Mouse (Mus musculus): ENCODE measurements around the gene Trmt112.
A peak's percentile ranks its signal among the peaks of the same experiment; 100 is the strongest.

Trmt112 gene

DNA sequence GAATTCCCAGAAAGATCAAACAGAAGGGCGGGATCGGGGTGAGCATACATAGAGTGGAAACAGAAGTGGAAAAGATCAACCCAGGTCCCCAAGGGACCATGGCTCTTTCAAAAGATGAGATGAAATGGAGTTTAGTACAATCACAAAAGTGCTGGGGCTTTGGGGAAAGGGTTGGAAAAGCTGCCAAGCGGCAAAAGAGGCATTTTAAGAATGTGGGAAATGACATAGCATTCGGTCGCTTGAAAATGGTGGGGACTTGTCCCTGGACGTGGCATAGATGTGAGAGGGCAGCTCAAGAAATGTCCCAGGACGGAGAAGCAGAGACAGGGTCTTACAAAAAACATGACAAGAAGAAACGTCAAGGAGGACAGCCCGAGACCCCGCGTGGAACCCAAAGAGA, 477 bp upstream of the Trmt112 start:
- DNase-seq: no peak

DNA sequence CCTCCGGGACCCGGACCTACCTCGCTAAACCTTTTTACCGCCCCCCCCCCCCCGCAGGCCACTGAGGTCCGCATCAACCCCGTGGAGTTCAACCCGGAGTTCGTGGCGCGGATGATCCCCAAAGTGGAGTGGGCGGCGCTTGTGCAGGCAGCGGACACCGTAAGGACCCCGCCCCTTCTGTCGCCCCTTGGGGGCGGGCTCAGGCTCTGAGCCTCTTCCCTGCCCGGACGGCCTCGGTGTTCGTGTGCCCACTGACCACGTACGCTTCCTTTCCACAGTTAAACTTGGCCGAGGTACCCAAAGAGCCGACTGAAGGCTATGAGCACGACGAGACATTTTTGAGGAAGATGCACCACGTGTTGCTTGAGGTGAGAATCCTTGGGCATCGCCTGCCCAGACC, 808 bp downstream of the Trmt112 start:
- peak; percentile 71 for DNase-seq

DNA sequence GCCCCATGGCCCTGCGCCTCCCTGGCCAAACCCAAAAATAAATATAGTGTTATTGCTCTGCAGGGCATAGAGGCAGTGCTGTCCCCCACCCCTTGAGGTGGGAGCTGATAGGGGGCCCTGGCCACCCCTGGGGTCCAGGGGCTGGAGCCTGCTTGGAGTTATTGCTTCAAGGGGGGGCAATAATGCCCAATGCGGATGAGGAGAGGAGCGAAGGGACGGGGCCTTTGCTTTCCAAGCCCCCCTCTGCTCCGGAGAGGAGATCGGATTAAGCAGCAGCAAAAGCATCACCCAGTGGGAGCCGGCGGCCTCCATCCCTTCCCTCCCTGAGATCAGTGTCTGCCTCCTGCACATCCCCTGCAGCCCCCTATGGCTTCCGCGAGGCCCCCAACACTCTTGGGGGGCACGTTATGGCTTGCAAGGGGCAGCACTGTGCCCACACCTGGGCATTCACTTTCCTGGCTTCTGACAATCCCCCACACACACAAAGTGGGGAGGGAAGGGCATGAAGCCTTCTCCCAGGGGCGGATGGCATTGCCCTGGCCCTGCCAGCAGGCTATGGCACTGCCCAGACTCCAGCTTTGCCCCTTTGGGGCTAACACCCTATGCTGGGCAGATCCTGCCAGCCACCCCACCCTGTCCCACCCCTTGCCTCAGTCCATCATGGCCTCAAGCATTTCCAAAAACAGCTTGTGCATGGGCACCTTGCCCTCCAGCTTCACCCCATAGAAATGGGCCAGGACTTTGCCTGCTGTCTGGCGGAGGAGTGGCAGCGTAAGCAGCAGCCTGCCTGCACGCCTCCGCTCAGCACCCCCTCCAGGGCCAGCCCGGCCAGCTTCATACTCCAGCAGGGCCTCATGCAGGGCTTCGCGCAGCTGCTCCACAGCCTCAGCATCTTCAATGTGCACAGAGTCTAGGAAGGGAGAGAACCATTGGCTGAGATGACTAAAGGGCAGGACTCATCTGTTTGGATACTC, 1.9 kb downstream of the Trmt112 start:
- no peak for DNase-seq

DNA sequence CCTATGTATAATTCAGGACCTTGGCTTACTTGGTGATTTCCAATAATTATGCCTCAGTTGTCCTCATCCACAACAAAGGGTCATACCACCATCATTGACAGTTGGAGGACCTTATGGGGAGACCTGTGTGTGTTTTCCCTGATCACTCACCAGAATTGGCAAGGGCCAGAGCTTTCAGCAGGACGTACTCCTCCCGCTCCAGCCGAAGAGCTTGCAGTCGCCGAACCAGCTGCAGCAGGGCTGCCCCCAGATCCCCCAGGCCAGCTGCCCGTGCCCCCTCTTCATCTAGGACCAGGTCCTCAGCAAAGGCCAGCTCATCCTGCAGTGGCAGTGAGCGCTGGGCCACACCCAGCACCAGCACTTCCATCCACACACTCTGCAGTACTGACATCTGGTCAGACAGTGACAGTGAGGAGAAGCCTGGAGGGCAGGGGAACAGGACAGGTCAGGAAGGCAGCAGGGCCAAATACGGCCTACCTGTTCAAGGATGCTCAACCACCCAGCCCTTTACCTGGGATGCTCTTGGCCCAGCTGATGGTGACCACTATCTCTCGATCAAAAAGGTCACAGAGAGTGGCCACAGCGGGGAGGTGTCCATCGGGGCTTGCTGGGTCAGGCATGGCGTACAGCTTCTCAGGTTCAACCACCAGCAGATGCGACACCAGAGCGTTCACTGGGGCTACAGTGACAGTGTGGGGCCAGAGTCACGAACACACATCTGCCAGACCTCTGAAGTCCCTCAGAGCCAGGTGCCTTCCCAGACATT, 2.9 kb downstream of the Trmt112 start:
- DNase-seq: no peak

DNA sequence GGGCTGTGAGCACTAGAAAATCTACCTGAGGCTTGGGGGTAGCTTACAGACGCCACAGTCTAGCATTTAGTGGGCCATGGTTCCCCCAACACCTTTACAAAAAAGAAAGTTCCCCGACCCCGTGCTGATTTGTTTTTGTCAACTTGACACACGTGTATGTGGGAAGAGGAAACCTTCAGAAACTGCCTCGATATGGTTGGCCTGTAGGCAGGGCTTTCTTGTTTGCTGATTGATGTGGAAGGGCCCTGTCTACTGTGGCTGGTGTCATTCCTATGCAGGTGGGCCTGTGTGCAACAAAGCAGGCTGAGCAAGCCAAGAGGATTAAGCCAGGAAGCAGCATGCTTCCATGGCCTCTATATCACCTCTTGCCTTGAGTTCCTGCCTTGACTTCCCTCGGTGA, 3.5 kb downstream of the Trmt112 start:
- DNase-seq: no peak

DNA sequence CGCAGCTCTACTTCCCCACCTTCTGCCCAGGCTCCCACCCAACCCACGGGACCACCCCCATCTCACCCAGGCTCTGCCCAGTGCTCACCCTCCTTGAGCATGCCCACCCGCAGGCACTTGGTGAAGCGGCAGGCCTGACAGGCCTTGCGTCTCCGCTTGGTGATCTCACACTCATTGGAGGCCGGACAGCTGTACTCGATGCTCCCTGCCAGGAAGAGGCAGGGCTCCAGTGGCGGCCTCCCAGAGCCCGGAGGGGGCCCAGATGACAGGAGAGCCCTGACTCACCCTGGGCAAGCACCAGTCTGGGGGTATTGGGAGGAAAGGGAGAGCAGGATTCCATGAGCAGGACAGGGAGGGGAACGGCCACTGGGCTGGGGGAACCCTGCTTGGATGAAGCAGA, 4.5 kb downstream of the Trmt112 start:
- no peak for DNase-seq

DNA sequence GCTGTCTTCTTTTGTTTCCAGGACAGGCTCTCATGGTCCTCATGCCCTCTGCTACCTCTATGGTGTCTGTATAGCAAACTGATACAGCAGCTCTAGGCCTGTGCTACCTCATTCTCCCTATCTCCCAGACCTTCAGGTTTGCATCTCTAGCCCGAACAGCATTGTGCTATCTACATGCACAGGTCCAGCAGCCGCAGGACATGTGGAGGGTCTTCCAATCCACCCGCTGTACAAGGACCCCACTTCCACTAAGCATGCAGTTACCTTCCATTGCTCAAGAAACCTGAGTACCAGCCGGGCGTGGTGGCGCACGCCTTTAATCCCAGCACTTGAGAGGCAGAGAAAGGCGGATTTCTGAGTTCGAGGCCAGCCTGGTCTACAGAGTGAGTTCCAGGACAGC, 5.0 kb downstream of the Trmt112 start:
- no peak for DNase-seq

DNA sequence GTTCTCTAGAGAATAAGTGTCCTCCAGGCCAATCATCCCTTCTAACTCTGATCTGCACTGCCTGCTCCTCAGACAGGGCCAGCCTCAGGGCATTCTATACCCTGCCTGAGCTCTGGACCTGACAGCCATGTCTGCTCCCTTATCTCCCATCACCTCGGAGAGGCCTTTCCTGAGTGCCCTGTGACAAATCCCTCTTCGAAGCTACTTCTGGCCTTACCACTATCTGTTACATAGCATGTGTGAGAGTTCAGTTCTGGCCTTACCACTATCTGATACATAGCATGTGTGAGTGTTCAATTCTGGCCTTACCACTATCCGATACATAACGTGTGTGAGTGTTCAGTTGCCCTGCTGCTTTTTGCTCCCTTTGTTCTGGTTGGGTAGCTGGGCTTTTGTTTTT, 5.8 kb downstream of the Trmt112 start:
- no peak for DNase-seq

DNA sequence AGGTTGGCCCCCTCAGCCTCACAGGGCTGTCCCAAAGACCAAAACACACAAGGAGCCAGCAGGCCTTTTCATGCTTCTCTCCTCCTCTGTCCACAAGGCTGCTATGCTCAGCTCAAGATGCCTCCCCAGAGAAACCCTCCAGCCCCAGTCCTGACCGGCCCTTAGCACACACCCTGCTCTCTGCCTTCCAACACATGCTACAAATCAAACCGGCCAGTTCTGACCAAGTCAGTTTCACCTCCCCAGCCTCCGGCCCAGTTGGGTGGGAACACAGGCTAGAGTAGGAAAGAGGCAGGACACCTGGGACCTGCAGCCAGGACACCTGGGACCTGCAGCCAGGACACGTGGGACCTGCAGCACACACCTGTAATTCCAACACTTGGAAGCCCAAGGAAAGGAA, 7.0 kb downstream of the Trmt112 start:
- no peak for DNase-seq

DNA sequence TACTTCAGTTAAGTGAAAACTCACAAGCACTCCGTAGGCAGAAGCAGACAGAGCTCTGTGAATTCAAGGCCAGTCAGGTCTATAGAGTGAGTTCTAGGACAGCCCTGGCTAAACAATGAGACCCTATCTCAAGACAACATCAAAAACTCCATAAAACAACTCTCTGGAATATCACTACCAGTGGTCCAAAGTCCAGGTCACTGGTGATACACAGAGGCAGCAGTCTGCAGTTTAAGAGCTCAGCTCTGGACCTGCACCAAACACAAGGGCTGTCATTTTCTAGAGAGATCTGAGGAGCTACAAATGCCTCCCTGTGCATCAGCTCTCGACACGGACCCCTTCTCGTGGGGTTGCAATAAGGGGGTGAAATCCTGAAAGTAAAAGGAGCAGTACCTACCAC, 8.8 kb downstream of the Trmt112 start:
- peak; percentile 59 for DNase-seq

DNA sequence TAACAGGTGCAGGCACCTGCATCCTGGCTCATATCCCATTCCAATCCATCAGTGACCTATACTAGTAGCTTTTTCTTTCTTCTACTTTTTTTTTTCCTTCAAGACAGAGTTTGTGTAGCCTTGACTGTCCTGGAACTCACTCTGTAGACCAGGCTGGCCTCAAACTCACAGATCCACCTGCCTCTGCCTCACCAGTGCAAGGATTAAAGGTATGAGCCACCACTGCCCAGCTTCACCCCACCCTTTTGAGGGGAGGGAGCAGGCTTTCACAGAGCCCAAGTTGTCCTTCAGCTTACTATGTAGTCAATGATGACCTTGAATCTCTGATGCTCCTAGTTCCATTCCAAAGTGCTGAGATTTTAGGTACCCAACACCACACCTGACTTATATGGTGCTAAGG, 9.9 kb downstream of the Trmt112 start:
- DNase-seq: no peak

DNA sequence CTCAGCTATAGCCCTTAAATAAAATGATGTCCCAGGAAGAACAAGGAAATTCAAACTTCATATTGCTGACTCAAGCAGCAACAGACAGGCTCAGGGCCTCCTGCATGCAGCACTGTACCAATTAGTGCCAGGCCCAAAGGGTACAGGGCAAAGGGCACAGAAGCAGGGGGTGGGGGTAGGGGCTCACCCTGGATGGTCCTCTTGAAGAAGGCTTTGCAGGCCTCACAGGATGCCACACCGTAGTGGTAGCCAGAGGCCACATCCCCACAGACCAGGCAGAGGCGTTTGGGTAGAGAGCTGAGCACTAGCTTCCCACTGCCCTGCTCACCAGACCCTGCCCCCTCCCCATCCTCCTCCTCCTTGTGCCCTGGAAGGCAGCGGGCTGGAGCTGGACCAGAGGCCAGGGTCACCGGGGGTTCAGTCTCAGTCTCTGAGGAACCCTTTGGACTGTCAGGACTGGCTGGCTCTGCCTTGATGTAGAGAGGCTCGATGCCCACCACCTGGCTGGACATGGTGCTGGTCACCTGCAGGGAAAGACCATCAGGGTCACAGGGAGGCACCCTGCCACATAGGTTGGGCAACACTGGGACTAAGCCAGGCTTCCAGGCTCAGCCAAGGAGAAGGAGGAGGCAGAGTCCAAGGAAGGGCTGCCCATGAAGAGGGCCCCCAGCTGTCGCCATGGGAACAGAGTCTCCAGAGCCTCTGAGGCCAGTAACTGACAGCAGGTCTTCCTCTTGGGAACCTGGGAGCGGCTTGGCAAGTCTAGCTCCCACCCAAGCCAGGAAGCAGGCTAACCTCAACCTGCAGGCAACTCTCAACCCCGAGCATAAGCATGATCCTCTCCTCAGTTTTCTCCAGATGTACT, 10.6 kb downstream of the Trmt112 start:
- peak; percentile 89 for DNase-seq

DNA sequence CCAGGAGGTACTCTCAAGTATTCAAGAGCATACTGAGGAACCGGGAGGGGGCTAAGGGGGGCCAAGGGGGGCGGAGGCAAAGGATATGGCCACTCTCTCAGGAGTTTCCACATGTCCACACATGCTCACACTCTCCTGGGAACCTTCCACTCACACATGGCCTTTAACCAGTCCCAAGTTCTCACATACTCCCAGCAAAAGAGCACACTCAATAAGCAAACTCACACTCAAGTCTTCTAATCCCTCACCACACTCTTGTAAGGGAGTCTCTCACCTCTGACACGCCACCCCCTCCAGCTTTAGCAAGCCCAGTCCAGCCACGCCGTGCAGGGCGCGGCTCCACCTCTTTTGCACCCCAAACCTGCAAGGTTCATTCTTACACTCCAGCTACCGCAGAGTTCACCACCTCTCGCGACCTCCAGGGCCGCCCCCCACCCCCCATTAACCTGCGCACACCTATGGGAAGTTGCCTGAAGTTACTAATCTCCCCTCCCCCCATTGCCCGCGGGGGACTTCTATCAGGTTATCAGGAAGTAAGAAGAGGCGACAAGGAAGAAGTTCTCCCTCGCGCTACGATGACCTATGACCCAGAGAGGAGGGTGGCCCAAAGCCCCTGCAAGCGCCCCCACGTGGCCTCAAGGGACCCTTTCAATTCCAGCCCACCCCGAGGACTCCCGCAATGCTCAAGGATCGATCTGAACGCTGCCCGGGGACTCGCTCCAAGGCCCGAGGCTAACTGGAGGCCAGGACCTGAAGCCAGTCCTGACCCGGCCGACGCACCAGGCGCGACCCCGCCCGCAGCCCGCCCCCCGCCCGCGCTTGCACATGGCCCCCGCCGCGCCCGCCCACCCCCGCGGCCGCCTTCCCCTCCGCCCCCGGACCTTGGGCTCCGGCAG, 11.5 kb downstream of the Trmt112 start:
- peak; percentile 76 for DNase-seq

DNA sequence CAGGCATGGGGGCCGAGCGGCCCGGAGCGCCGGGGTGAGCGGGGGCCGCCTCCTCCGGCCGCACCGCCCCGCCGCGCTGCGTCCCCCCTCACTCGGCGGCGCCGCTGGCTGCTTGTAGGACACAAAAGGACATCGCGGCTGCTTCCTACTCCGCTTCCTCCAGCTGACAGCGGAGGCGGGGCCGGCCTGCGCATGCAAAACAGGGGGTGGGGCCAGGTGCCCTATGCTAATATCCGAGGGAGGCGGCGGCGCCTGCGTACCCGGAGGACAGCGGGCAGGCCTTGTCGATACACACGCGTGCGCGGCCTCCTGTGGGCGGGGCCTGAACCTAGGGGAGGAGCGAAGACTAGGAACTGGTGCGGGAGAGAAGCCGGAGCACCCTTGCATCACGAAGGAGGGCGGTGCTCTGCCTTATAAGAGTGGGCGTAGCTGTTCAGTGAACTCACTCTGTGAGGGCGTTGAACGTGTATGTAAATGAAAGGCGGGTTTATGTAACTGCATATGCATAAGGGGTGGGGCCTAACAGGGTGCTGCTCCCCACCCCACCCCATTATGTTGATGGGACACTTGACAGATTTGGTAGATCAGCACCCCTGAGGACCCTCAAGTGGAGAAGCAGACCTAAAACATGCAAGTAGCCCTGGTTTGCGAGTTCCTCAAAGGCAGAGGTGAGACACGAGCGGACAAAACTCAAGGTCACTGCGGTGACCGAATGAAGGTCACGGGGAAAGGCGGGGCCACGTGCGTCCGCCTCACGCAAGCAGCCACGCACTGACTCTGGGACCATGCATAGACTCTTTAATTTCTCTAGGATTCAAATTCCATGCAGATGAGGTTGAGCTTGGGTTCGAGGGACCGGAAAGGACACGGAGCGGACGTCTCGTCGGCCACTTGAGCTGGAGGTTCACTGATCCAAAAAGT, 12.4 kb downstream of the Trmt112 start, which contains the start of gene Esrra:
Esrra (minus strand) TSS at position 167 of the 921 bp plus-strand sequence.
- peak; percentile 100 for DNase-seq

DNA sequence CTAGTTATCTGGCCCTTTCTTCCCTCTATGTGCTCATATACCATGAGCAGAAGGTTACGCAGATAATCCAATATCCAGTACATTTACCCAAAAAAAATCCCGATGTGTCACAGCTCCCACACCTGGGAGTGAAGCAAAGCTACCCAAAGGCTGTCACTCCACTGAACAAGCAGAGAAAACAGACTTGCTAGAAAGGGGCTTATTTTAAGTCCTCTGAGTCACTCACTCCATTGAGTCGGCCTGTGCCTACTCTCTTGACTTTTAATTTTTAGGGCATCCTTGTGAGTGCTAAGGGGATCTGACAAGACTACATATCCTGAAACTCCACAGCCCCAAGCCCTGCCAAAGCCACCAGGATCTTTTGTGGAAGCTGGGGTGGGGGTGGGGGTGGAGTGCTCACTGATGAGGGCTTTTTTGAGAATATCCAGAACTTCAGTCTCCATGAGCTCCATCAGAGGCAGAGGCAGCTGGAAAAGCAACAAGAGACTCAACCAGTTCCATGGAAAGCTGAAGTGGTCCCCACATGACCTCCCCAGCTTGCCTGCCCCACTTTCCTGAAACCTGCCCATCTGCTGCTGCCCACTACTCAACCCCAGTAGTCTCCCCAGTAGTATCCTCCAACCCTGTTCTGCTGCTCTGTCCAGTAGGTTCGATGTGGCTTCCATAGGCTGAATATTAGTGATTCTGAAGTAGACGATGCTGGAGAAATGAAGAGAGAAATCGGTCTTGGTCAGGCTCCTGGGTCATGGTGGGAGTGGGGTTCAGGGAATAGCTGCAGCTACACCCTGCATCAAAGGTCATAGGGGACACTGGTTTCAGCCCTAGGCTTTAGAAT, 13.6 kb downstream of the Trmt112 start:
- no peak for DNase-seq

DNA sequence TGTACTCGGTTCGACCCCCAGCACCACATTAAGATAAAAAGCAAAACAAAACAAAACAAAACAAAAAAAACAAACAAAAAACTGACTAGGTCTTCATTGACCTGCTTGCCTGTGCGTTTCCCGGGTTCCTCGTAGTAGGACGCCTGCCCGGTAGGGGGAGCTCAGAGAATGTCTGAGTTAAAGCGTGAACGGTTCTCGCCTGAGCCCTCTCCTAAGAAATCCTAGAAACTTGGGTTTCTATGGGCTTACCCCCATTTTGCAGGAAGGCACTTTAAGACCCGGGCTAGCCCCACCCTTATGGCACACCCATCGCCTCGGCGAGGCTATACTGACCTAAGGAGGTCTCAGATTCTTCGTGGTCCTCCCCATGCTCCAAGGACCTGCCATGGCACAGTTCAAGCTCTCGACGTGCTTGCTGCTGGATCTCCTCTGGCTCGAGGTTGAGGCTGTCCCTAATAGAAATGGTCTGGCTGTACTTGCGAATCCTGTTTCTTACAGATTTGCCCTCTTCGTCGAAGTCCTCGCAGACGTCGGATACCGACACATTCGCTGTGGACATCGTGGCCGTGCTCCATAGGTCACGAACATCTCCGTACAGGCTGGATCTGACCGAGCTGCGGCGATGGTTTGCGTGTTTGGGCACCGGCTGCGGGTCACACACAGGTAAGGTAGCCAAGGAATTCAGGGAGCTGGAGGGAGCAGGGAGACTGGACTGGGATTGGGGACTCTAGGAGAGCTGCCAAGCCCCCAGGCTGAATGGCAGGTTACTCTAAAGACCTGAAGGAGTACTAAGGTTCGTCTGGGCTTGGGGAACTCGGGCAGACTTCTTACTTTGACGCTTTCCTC, 15.2 kb downstream of the Trmt112 start:
- peak; percentile 92 for DNase-seq

DNA sequence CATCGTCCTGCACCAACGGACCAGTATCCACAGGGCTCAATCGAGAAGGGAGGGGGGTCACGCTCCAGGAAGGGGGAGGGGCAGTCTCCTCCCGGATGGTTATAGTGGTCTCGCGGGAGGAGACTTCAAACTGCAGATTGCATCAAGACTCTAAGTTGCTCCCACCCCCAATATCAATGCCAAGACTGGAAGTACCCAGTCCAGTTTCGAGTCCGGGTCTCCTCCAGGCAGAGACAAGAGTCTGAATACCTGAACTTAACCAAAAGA, 15.7 kb downstream of the Trmt112 start, which contains the start of gene Catsperz:
Catsperz (minus strand) TSS at position 74 of the 267 bp plus-strand sequence.
- DNase-seq: no peak

DNA sequence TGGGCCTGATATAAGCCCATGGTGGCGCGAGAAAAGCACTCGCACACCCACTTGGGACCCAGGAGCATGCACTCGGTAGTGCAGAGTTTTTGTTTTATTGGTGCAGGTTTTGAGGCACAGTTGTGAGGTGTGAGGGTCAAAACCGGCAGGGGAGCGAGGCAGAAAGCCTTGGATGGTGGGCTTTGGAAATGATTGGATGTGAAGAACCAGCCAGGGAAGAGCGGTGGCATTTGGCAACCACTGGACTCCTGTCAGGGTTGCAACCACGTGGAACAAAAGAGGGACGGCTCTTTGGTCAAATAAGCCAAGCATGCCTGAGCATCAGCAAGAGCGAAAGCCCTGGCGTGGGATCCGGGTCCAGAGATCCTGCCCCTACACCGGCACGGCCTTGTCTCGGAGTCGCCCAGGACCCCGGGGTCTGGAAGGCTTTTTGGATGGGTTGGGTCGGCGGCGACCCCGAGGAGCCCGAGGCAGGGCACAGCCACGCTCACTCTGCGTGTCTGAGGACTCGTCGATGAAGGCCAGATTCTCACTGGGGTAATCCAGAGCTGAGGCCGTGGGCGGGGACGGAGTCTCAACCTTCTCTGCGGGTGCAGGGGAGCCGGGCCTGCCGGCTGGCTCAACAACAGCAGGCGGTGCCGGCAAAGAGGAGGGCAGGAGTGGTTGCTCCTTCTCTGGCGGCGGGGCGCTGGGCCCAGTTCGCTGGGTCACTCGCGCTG, 16.3 kb downstream of the Trmt112 start:
- no peak for DNase-seq

All from kidney, adult 9 months (tissue).